Mouse (Mus musculus) small intestine, adult 2 months (tissue): Measurements from ENCODE around the gene Tm6sf1.

Experiments used
- CTCF ChIP-seq: fragments of 200-500 bp; IDR thresholded peaks from 2 replicates; pipeline ENCODE4 v1.5.1; 2012; ENCODE audit warnings: low read depth, mild to moderate bottlenecking, control low read depth, inconsistent platforms, low read length, moderate library complexity, mixed read lengths; ENCODE audit not compliant: insufficient replicate concordance, insufficient read length; ENCODE audit errors: extremely low read depth
- POLR2A ChIP-seq: fragments of 200-500 bp; IDR thresholded peaks from 2 replicates; pipeline ENCODE4 v1.6.1; 2012; ENCODE audit warnings: low read depth, mild to moderate bottlenecking, control low read depth, inconsistent platforms, low read length, moderate library complexity

DNA sequence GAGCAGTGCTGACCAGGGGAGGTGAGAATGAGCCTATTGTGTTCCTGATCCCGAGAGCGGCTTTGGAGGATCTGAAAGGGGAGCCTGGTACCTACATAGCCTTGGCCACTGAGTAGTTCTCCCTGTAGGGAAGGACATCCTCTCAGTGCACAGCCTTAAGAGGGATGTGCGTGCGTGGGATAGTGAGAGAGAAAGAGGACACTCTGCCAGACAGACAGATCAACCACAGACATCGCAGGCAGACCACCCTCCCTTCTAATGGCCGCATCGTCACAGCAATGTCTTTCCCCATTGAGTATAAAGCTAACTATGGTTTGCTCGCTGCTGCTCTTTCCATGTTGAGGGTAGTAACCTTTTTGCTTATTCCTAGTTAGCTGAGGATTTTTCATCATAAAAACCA, 14.9 kb upstream of the Tm6sf1 start:
- TF ChIP-seq CTCF (no peak), POLR2A (no peak)
